Mouse (Mus musculus): ENCODE results near the gene Ccl6.

- no peak for TF ChIP-seq CTCF (IDR thresholded peaks at IDR 0.05; ENCODE audit: borderline replicate concordance, control insufficient read depth, extremely low read depth, insufficient read depth, low read length, poor library complexity)
- TF ChIP-seq POLR2A (IDR thresholded peaks at IDR 0.05; ENCODE audit: control insufficient read depth, extremely low read depth, insufficient read depth, low read length, poor library complexity), result no peak
Measured at GRCm38 (mm10) chr11:83566617-83567016, 26.3 kb downstream of the Ccl6 start.
